Mouse (Mus musculus): ENCODE measurements around the gene Tex261. TPM values are rescaled to one million over a fixed set of nuclear protein-coding genes. Genes with fewer than 3 reads are reported as not detected.

Tex261 gene
- polyA plus RNA-seq, 1 experiment from 2014 or later = 92.5 TPM

GRCm38 (mm10) chr6:83729350-83729970, 46.2 kb downstream of the Tex261 start:
- H3K27ac ChIP-seq (replicated peaks; ENCODE audit: low read depth, low read length) = no peak overlapping the region
- no peak overlapping the region for H3K9ac ChIP-seq (ENCODE audit: low read depth, low read length)
- H3K27me3 ChIP-seq (replicated peaks; ENCODE audit: control insufficient read depth, insufficient read depth, low read length) = peaks cover 11% of the 10 kb centered on the region; the same call in 1 of the 2 replicates
- WGBS = 62% methylated on average over 14 of the region's 14 CpGs
- DNase-seq (ENCODE audit: low spot score) = no peak
- H3K36me3 ChIP-seq (ENCODE audit: control insufficient read depth, insufficient read depth, low read length) = no peaks in the 10 kb centered on the region
- no peak for ATAC-seq (ENCODE audit: low read depth)
- H3K4me2 ChIP-seq (ENCODE audit: low read depth, low read length) = no peak overlapping the region
- no peaks in the 10 kb centered on the region for H3K9me3 ChIP-seq (ENCODE audit: control insufficient read depth, low read length)
- H3K4me3 ChIP-seq (ENCODE audit: low read depth, low read length) = no peak overlapping the region
- no peaks in the 10 kb centered on the region for H3K4me1 ChIP-seq (ENCODE audit: control insufficient read depth, insufficient read depth, low read length)

- H3K27me3 ChIP-seq (replicated peaks; ENCODE audit: control insufficient read depth, insufficient read depth, low read length) = peaks cover 20% of the 10 kb centered on the region
- no peak overlapping the region for H3K4me3 ChIP-seq (ENCODE audit: low read depth, low read length)
- H3K36me3 ChIP-seq (ENCODE audit: control insufficient read depth, insufficient read depth, low read length) = no peaks in the 10 kb centered on the region
- 88% methylated on average over 3 of the region's 3 CpGs for WGBS
- no peaks in the 10 kb centered on the region for H3K9me3 ChIP-seq (ENCODE audit: control insufficient read depth, low read length)
- H3K27ac ChIP-seq (replicated peaks; ENCODE audit: low read depth, low read length) = no peak overlapping the region
- H3K4me1 ChIP-seq (ENCODE audit: control insufficient read depth, insufficient read depth, low read length) = no peaks in the 10 kb centered on the region
- DNase-seq (ENCODE audit: low spot score) (no peak), ATAC-seq (ENCODE audit: low read depth) (no peak)
- no peak overlapping the region for H3K4me2 ChIP-seq (ENCODE audit: low read depth, low read length)
- no peak overlapping the region for H3K9ac ChIP-seq (ENCODE audit: low read depth, low read length)
Observed at GRCm38 (mm10) chr6:83728488-83728887, 47.1 kb downstream of the Tex261 start.

GRCm38 (mm10) chr6:83727178-83727577, 48.4 kb downstream of the Tex261 start:
- WGBS = 41% methylated on average over 4 of the region's 4 CpGs
- Histone ChIP-seq H3K9ac (ENCODE audit: low read depth, low read length) (no peak overlapping the region), H3K9me3 (ENCODE audit: control insufficient read depth, low read length) (no peaks in the 10 kb centered on the region), H3K27ac (replicated peaks; ENCODE audit: low read depth, low read length) (no peak overlapping the region), H3K27me3 (replicated peaks; ENCODE audit: control insufficient read depth, insufficient read depth, low read length) (peaks cover 30% of the 10 kb centered on the region), H3K4me1 (ENCODE audit: control insufficient read depth, insufficient read depth, low read length) (no peaks in the 10 kb centered on the region), H3K4me3 (ENCODE audit: low read depth, low read length) (no peak overlapping the region), H3K36me3 (ENCODE audit: control insufficient read depth, insufficient read depth, low read length) (no peaks in the 10 kb centered on the region), H3K4me2 (ENCODE audit: low read depth, low read length) (no peak overlapping the region)
- no peak for DNase-seq (ENCODE audit: low spot score)
- ATAC-seq (ENCODE audit: low read depth) = no peak

GRCm38 (mm10) chr6:83722526-83722925, 53.1 kb downstream of the Tex261 start:
- Histone ChIP-seq H3K4me2 (ENCODE audit: low read depth, low read length) (no peak overlapping the region), H3K4me3 (ENCODE audit: low read depth, low read length) (no peak overlapping the region), H3K9ac (ENCODE audit: low read depth, low read length) (no peak overlapping the region), H3K36me3 (ENCODE audit: control insufficient read depth, insufficient read depth, low read length) (no peaks in the 10 kb centered on the region), H3K27ac (replicated peaks; ENCODE audit: low read depth, low read length) (no peak overlapping the region), H3K9me3 (ENCODE audit: control insufficient read depth, low read length) (no peaks in the 10 kb centered on the region), H3K27me3 (replicated peaks; ENCODE audit: control insufficient read depth, insufficient read depth, low read length) (peaks cover 70% of the 10 kb centered on the region), H3K4me1 (ENCODE audit: control insufficient read depth, insufficient read depth, low read length) (no peaks in the 10 kb centered on the region)
- DNase-seq (ENCODE audit: low spot score) (no peak), ATAC-seq (ENCODE audit: low read depth) (no peak)
- WGBS = 11% methylated on average over 6 of the region's 6 CpGs

Other genes starting within 250 kb of the Tex261 start
- gene Actg2, start 239.5 kb downstream of the Tex261 start, polyA plus RNA-seq (2014; fragmentation: Nextera tagmentation; extraction: Ambion mirVana) = 11.0 and 13.2 TPM in 2 replicates
- gene Stambp, start 203.1 kb downstream of the Tex261 start, polyA plus RNA-seq (2014; fragmentation: Nextera tagmentation; extraction: Ambion mirVana) = 26.2 and 28.1 TPM in 2 replicates
- gene Clec4f, start 119.6 kb downstream of the Tex261 start, polyA plus RNA-seq (2014; fragmentation: Nextera tagmentation; extraction: Ambion mirVana) = not detected in 2 replicates
- not detected in 2 replicates for gene Cd207, start 98.0 kb downstream of the Tex261 start, polyA plus RNA-seq (2014; fragmentation: Nextera tagmentation; extraction: Ambion mirVana)
- 0.43 and 0.45 TPM in 2 replicates for gene Vax2, start 64.5 kb downstream of the Tex261 start, polyA plus RNA-seq (2014; fragmentation: Nextera tagmentation; extraction: Ambion mirVana)
- gene Atp6v1b1, start 32.8 kb downstream of the Tex261 start, polyA plus RNA-seq (2014; fragmentation: Nextera tagmentation; extraction: Ambion mirVana) = 1.8 and 2.3 TPM in 2 replicates
- gene Ankrd53, start 13.2 kb downstream of the Tex261 start, polyA plus RNA-seq (2014; fragmentation: Nextera tagmentation; extraction: Ambion mirVana) = 0.17 TPM in 1 of 2 replicates, not detected in the other
- gene Nagk, start 19.2 kb upstream of the Tex261 start, polyA plus RNA-seq (2014; fragmentation: Nextera tagmentation; extraction: Ambion mirVana) = 50.6 and 61.2 TPM in 2 replicates
- gene Paip2b, start 55.9 kb upstream of the Tex261 start, polyA plus RNA-seq (2014; fragmentation: Nextera tagmentation; extraction: Ambion mirVana) = 17.2 and 17.3 TPM in 2 replicates
- gene Zfp638, start 91.3 kb upstream of the Tex261 start, polyA plus RNA-seq (2014; fragmentation: Nextera tagmentation; extraction: Ambion mirVana) = 62.1 and 66.2 TPM in 2 replicates
- 14.3 and 17.0 TPM in 2 replicates for gene Dysf, start 232.8 kb upstream of the Tex261 start, polyA plus RNA-seq (2014; fragmentation: Nextera tagmentation; extraction: Ambion mirVana)

Measured in embryonic facial prominence, embryonic 14.5 days (tissue).